Mouse (Mus musculus) left cerebral cortex, adult 2 months (tissue): ENCODE data around the gene Stat4. TPM values are rescaled to one million over a fixed set of nuclear protein-coding genes. Genes with fewer than 3 reads are reported as not detected.
A peak's percentile ranks its signal among the peaks of the same experiment; 100 is the strongest.

Source experiments
- DNase-seq, 2 experiments: peaks; one replicate each; pipeline ENCODE4 v3.0.0; 2021 to 2022; ENCODE audit warnings: low spot score in 2 of 2, mixed read lengths in 1 of 2; ENCODE audit errors: extremely low spot score in 1 of 2
- H3K27ac ChIP-seq: fragments of 200-600 bp; 2 replicates; pipeline ENCODE4 v1.8.1; 2022
- H3K4me3 ChIP-seq: fragments of 200-600 bp; 2 replicates; pipeline ENCODE4 v1.8.1; 2022
- CTCF ChIP-seq: fragments of 200-600 bp; IDR thresholded peaks from 2 replicates; pipeline ENCODE4 v1.8.1; 2022; ENCODE audit warnings: antibody characterized with exemption, mild to moderate bottlenecking, moderate library complexity
- intact Hi-C: fragments of 180-260 bp; cut with DNase I; formaldehyde crosslinking; loops from one replicate; pipeline ENCODE4 v1.15.1; 2025
- total RNA-seq, 2 experiments: library from RNA; stranded (reverse); gene quantifications; 2 replicates each; pipeline ENCODE4 v1.2.3; 2021

Stat4 gene
- total RNA-seq, 2 experiments from 2014 or later, result 3.5 to 5.0 TPM

DNA sequence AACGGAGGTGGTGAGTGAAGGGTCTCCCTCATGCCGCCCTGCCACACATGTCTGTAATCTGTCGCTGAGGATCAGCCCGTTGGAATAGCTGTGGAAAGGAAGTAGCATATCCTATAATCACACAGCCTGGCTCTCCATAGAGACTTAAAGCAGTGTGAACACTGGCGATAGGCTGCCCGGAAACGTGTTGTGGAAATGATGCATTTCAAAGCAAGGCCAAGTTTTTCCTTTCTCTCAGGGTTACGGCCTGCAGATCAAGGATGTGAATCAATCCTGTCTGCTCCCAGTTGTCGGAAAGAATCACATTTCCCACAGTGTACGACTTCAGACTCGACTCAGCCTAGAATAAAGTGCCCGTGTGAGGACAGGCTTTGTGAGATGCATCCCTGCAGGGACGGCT is 165.4 kb downstream of the Stat4 start:
- Histone ChIP-seq H3K27ac (no peak overlapping the region), H3K4me3 (no peak overlapping the region)
- no peak for TF ChIP-seq CTCF

DNA sequence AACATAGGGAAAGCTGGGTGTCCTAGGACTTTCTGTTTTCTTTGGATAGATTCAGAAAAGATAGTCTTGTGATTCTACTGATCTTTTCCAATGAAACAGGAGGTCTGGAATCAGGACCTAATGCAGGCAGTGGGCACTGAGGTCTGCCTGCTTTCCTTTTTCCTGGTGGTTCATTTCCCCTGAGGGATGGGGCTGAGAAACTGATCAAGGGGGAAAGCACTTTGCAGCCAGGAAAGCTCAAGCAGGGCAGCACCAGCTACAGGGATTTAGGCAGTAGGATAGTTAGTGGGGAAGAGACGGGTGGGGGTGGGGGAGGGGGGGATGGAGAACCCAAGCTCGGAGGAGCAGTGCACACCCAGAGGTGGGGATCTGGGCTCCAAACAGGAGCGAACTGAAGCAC is 166.0 kb downstream of the Stat4 start:
- H3K27ac ChIP-seq, result no peak overlapping the region
- no peak for DNase-seq
- no peak for TF ChIP-seq CTCF
- intact Hi-C loops, result loop anchor here (10.0 kb wide), 1 partner anchor 312 kb away; no protein-coding TSS in a partner anchor
- no peak overlapping the region for H3K4me3 ChIP-seq

More for the DNA sequence above, 165.4 kb downstream of the Stat4 start:
- intact Hi-C loops, result loop anchor here (10.0 kb wide), 1 partner anchor 312 kb away; no protein-coding TSS in a partner anchor
- DNase-seq, result no peak

DNA sequence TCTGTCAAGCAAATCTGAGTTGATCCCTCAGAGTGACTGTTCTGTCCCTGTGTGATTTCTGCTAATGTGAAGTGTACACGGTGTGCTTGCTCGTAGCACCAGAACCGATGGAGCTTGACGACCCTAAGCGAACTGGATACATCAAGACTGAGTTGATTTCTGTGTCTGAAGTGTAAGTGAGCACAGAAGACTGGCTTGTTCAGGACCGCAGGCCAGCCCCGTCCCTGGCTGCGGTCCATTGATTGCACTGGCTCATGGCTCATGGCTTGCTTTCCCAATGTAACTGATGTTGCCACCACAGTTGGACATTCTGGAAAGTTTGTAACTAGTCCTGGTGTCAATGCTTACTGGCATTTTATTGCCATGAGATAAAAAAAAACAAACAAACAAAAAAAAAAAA is 167.9 kb downstream of the Stat4 start:
- no peak for DNase-seq
- H3K4me3 ChIP-seq, result no peak overlapping the region
- TF ChIP-seq CTCF, result no peak
- intact Hi-C loops, result loop anchor here (10.0 kb wide), 1 partner anchor 310 kb away; no protein-coding TSS in a partner anchor
- no peak overlapping the region for H3K27ac ChIP-seq

DNA sequence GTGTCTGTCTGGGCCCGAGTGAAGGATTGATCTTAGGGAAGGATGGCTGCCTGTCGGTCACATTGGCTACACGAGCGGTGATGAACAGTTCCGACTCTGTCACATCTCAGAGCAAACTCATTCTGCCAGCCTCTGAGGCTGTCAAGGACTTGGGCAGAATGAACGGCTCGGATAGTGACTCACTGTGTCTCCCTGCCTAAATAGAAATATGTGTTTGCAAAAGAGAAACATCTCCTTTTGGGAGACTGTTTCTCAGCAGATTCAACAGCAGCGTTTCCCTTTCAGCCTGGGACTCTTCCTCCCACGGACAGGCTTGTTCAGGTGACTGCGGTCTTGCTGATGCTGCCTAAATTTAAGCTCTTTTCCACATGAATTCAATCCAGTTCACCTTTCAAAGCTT is 169.4 kb downstream of the Stat4 start:
- TF ChIP-seq CTCF, result no peak
- DNase-seq, result no peak
- no peak overlapping the region for H3K4me3 ChIP-seq
- peak overlapping the region; percentile 78 for H3K27ac ChIP-seq
- intact Hi-C loops, result loop anchor here (10.0 kb wide), 1 partner anchor 308 kb away; no protein-coding TSS in a partner anchor

Other genes with a start within 250 kb of the Stat4 start
- gene Myo1b, start 71.1 kb upstream of the Stat4 start, total RNA-seq, result 10 to 100 TPM; 35.6 to 37.0 TPM
- 10 to 100 TPM; 18.0 to 18.3 TPM for gene Stat1, start 132.3 kb downstream of the Stat4 start, total RNA-seq
- gene Gls, start 246.1 kb downstream of the Stat4 start, total RNA-seq, result 100 to 1,000 TPM; 402 to 406 TPM